Mouse (Mus musculus) limb, embryonic 14.5 days (tissue): ENCODE results near the gene Smg1. TPM values are rescaled to one million over a fixed set of nuclear protein-coding genes. Genes with fewer than 3 reads are reported as not detected.

Experiments used
- ATAC-seq: fragments of 200-750 bp; cut with Nextera tagmentation; 2 replicates; pipeline ENCODE4 v1.8.0; 2017; ENCODE audit warnings: low read depth, moderate number of reproducible peaks, moderate TSS enrichment; ENCODE audit not compliant: low FRiP score
- DNase-seq: peaks from one replicate; pipeline ENCODE4 v3.0.0-alpha.2; 2015; ENCODE audit warnings: low spot score
- H3K27ac ChIP-seq: fragments of 300-500 bp; sonication (generic); replicated peaks from 2 replicates; pipeline ENCODE4 v1.5.1; 2014; ENCODE audit warnings: low read depth, mild to moderate bottlenecking, low read length, moderate library complexity, mixed read lengths
- H3K27me3 ChIP-seq: fragments of 300-500 bp; sonication (generic); 2 replicates; pipeline ENCODE4 v1.6.1; 2014; ENCODE audit warnings: low read length, mixed read lengths; ENCODE audit not compliant: control insufficient read depth, insufficient read depth
- H3K36me3 ChIP-seq: fragments of 300-500 bp; sonication (generic); 2 replicates; pipeline ENCODE4 v1.6.1; 2014; ENCODE audit warnings: mild to moderate bottlenecking, low read length, moderate library complexity, mixed read lengths; ENCODE audit not compliant: control insufficient read depth, insufficient read depth
- H3K4me1 ChIP-seq: fragments of 300-500 bp; sonication (generic); 2 replicates; pipeline ENCODE4 v1.6.1; 2014; ENCODE audit warnings: antibody characterized with exemption, low read length, mixed read lengths; ENCODE audit not compliant: control insufficient read depth, insufficient read depth
- H3K4me2 ChIP-seq: fragments of 300-500 bp; sonication (generic); replicated peaks from 2 replicates; pipeline ENCODE4 v1.6.1; 2014; ENCODE audit warnings: low read depth, mild to moderate bottlenecking, low read length, moderate library complexity; ENCODE audit not compliant: severe bottlenecking
- H3K4me3 ChIP-seq: fragments of 300-500 bp; sonication (generic); replicated peaks from 2 replicates; pipeline ENCODE4 v1.5.1; 2014; ENCODE audit warnings: low read length
- H3K9ac ChIP-seq: fragments of 300-500 bp; sonication (generic); 2 replicates; pipeline ENCODE4 v1.6.1; 2014; ENCODE audit warnings: mild to moderate bottlenecking, low read depth, low read length, moderate library complexity; ENCODE audit not compliant: severe bottlenecking
- H3K9me3 ChIP-seq: fragments of 300-500 bp; sonication (generic); 2 replicates; pipeline ENCODE4 v1.6.1; 2016; ENCODE audit warnings: low read length; ENCODE audit not compliant: control insufficient read depth
- POLR2A ChIP-seq: fragments of 200-500 bp; IDR thresholded peaks from 2 replicates; pipeline ENCODE4 v1.8.0; 2012; ENCODE audit warnings: inconsistent platforms, mild to moderate bottlenecking, moderate library complexity, borderline replicate concordance; ENCODE audit not compliant: insufficient read depth, insufficient read length; ENCODE audit errors: extremely low read depth
- WGBS: fragments of 180-500 bp; shearing (Covaris S2); extraction: QIAGEN DNeasy Blood & Tissue Kit; methylation state at CpG from one replicate; pipeline ENCODE4 v1.1.7; 2014; 5-methylcytosine and 5-hydroxymethylcytosine counted together
- polyA plus RNA-seq, 2 experiments: library from polyadenylated mRNA; depleted of rRNA in 1 of 2; stranded (reverse) in 1 of 2; unstranded in 1 of 2; fragments of >200 nt; fragmentation: Nextera tagmentation in 1 of 2; extraction: Ambion mirVana in 1 of 2; gene quantifications; 2 replicates each; pipeline versions ENCODE4 v1.2.1 to v1.2.3; 2012 to 2014

Smg1 gene
- polyA plus RNA-seq, 2 experiments = 21.6 to 42.8 TPM

GRCm38 (mm10) chr7:118103462-118104379 is 139.7 kb downstream of the Smg1 start:
- no peaks in the 10 kb centered on the region for H3K9me3 ChIP-seq
- H3K9ac ChIP-seq = no peak overlapping the region
- no peak overlapping the region for H3K27ac ChIP-seq
- ATAC-seq (0 out of 2 replicates have a peak, but pooled peaks have one; percentile 9), DNase-seq (no peak)
- H3K36me3 ChIP-seq = peaks cover 41% of the 10 kb centered on the region
- H3K4me3 ChIP-seq = no peak overlapping the region
- H3K4me1 ChIP-seq = peaks cover 6% of the 10 kb centered on the region; the same call in 1 of the 2 replicates
- H3K27me3 ChIP-seq = no peaks in the 10 kb centered on the region
- TF ChIP-seq POLR2A = no peak
- WGBS = 44% methylated on average over 5 of the region's 5 CpGs
- H3K4me2 ChIP-seq = no peak overlapping the region

- H3K9ac ChIP-seq = no peak overlapping the region
- no peak overlapping the region for H3K4me3 ChIP-seq
- H3K36me3 ChIP-seq = peaks cover 32% of the 10 kb centered on the region
- DNase-seq (no peak), ATAC-seq (peak; percentile 20; the same call in 1 of the 2 replicates)
- WGBS = 28% methylated on average over 4 of the region's 4 CpGs
- no peak overlapping the region for H3K4me2 ChIP-seq
- H3K27ac ChIP-seq = no peak overlapping the region
- TF ChIP-seq POLR2A = no peak
- H3K4me1 ChIP-seq = peaks cover 6% of the 10 kb centered on the region; the same call in 1 of the 2 replicates
- no peaks in the 10 kb centered on the region for H3K27me3 ChIP-seq
- no peaks in the 10 kb centered on the region for H3K9me3 ChIP-seq
Observed at GRCm38 (mm10) chr7:118102678-118103461, 140.6 kb downstream of the Smg1 start.

- H3K9ac ChIP-seq = no peak overlapping the region
- no peak overlapping the region for H3K27ac ChIP-seq
- no peak overlapping the region for H3K4me2 ChIP-seq
- DNase-seq (peak; percentile 76), ATAC-seq (peak; percentile 3; the same call in 1 of the 2 replicates)
- H3K27me3 ChIP-seq = no peaks in the 10 kb centered on the region
- H3K4me1 ChIP-seq = peaks cover 6% of the 10 kb centered on the region; the same call in 1 of the 2 replicates
- H3K4me3 ChIP-seq = no peak overlapping the region
- peaks cover 26% of the 10 kb centered on the region for H3K36me3 ChIP-seq
- TF ChIP-seq POLR2A = no peak
- 52% methylated on average over 4 of the region's 4 CpGs for WGBS
- H3K9me3 ChIP-seq = no peaks in the 10 kb centered on the region
Observed at GRCm38 (mm10) chr7:118102231-118102630, 141.2 kb downstream of the Smg1 start.

GRCm38 (mm10) chr7:118097615-118098014 is 145.9 kb downstream of the Smg1 start:
- Histone ChIP-seq H3K36me3 (no peaks in the 10 kb centered on the region), H3K4me3 (no peak overlapping the region), H3K4me2 (no peak overlapping the region), H3K4me1 (peaks cover 6% of the 10 kb centered on the region; the same call in 1 of the 2 replicates), H3K27me3 (no peaks in the 10 kb centered on the region), H3K9me3 (no peaks in the 10 kb centered on the region), H3K9ac (no peak overlapping the region), H3K27ac (no peak overlapping the region)
- WGBS = 65% methylated on average over 7 of the region's 7 CpGs
- TF ChIP-seq POLR2A = no peak
- no peak for ATAC-seq
- no peak for DNase-seq

Other genes starting within 250 kb of the Smg1 start
- 2,332 and 6,071 TPM in 2 replicates for gene Rps15a, start 127.5 kb downstream of the Smg1 start, polyA plus RNA-seq (2012; rRNA removed)
- gene Rps15a, start 127.5 kb downstream of the Smg1 start, polyA plus RNA-seq (2014; fragmentation: Nextera tagmentation; extraction: Ambion mirVana) = 948 and 1,027 TPM in 2 replicates
- gene Arl6ip1, start 114.0 kb downstream of the Smg1 start, polyA plus RNA-seq (2012; rRNA removed) = 163 and 196 TPM in 2 replicates
- gene Arl6ip1, start 114.0 kb downstream of the Smg1 start, polyA plus RNA-seq (2014; fragmentation: Nextera tagmentation; extraction: Ambion mirVana) = 283 and 299 TPM in 2 replicates
- 2.0 and 2.3 TPM in 2 replicates for gene Syt17, start 204.6 kb upstream of the Smg1 start, polyA plus RNA-seq (2012; rRNA removed)
- 1.6 and 1.7 TPM in 2 replicates for gene Syt17, start 204.6 kb upstream of the Smg1 start, polyA plus RNA-seq (2014; fragmentation: Nextera tagmentation; extraction: Ambion mirVana)
- gene Itpripl2, start 248.3 kb upstream of the Smg1 start, polyA plus RNA-seq (2012; rRNA removed) = 18.1 and 20.7 TPM in 2 replicates
- gene Itpripl2, start 248.3 kb upstream of the Smg1 start, polyA plus RNA-seq (2014; fragmentation: Nextera tagmentation; extraction: Ambion mirVana) = 5.5 and 5.7 TPM in 2 replicates